Mouse (Mus musculus) limb, embryonic 15.5 days (tissue): ENCODE data around the gene Prkar1b. TPM values are rescaled to one million over a fixed set of nuclear protein-coding genes. Genes with fewer than 3 reads are reported as not detected.

Experiments
- ATAC-seq: fragments of 200-750 bp; cut with Nextera tagmentation; 2 replicates; pipeline ENCODE4 v1.8.0; 2017; ENCODE audit warnings: low read depth, moderate TSS enrichment; ENCODE audit not compliant: insufficient number of reproducible peaks, low FRiP score, low TSS enrichment
- H3K27ac ChIP-seq: fragments of 300-500 bp; sonication (generic); 2 replicates; pipeline ENCODE4 v1.5.1; 2015; ENCODE audit warnings: moderate library complexity, mild to moderate bottlenecking, inconsistent platforms
- H3K27me3 ChIP-seq: fragments of 300-500 bp; sonication (generic); 2 replicates; pipeline ENCODE4 v1.6.1; 2015; ENCODE audit warnings: inconsistent platforms
- H3K36me3 ChIP-seq: fragments of 300-500 bp; sonication (generic); 2 replicates; pipeline ENCODE4 v1.6.1; 2015; ENCODE audit warnings: inconsistent platforms
- H3K4me1 ChIP-seq: fragments of 300-500 bp; sonication (generic); 2 replicates; pipeline ENCODE4 v1.6.1; 2015; ENCODE audit warnings: inconsistent platforms
- H3K4me2 ChIP-seq: fragments of 300-500 bp; sonication (generic); 2 replicates; pipeline ENCODE4 v1.6.1; 2015; ENCODE audit warnings: mild to moderate bottlenecking, inconsistent platforms
- H3K4me3 ChIP-seq: fragments of 300-500 bp; sonication (generic); 2 replicates; pipeline ENCODE4 v1.5.1; 2015; ENCODE audit warnings: mild to moderate bottlenecking, inconsistent platforms
- H3K9ac ChIP-seq: fragments of 300-500 bp; sonication (generic); 2 replicates; pipeline ENCODE4 v1.6.1; 2015; ENCODE audit warnings: inconsistent platforms
- H3K9me3 ChIP-seq: fragments of 300-500 bp; sonication (generic); 2 replicates; pipeline ENCODE4 v1.6.1; 2016; ENCODE audit warnings: inconsistent platforms
- WGBS: fragments of 180-500 bp; shearing (Covaris S2); methylation state at CpG from one replicate; pipeline ENCODE4 v1.1.7; 2015; 5-methylcytosine and 5-hydroxymethylcytosine counted together
- polyA plus RNA-seq: library from polyadenylated mRNA; unstranded; fragments of >200 nt; fragmentation: Nextera tagmentation; extraction: Ambion mirVana; gene quantifications from 2 replicates; pipeline ENCODE4 v1.2.1, GENCODE M21; 2015

Gene Prkar1b
- polyA plus RNA-seq, 1 experiment from 2014 or later: 19.2 TPM

DNA sequence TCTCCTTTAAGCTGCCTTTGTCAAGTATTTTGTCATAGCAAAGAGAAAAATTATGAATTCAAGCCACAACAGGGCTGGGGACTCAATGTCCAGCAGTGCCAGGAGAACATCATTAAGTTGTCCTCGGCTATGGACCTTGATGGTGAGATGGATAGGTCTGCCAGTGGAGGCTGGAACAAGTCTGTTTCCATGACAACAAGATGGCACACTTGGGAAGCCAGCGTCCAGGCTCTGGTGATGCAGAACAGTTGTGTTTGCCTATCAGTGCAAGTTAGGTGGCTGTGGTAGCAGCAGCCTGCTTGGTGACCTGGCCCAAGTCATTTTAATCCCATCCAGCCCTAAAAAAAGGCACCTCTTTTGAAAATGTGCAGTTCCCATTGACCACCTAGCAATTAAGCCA lies 102.6 kb downstream of the Prkar1b start:
- H3K4me1 ChIP-seq: 0 out of 2 replicates have a peak, but pooled peaks cover 2% of the 10 kb centered on the region
- 63% methylated on average over 2 of the region's 2 CpGs for WGBS
- no peaks in the 10 kb centered on the region for H3K9me3 ChIP-seq

DNA sequence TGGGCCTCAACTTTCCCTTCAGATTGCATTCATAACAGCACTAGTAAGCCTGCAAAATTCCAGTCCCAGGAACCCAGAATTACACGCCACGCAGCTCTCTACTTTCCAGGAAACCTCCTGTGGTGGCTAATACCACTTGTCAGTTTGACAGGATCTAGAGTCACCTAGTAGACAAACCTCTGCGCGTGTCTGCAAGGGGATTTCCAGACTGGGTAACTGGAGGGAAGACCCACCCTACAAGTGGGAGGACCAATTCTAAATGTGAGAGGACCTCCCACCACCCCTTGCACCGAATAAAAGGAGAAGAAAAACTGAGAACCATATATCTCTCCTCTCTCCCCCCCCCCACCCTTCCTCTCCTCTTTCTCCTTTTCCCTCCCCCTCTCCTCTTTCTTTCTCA lies 103.2 kb downstream of the Prkar1b start:
- H3K4me3 ChIP-seq: no peak overlapping the region
- H3K4me1 ChIP-seq: 0 out of 2 replicates have a peak, but pooled peaks cover 2% of the 10 kb centered on the region
- H3K9ac ChIP-seq: no peak overlapping the region
- WGBS: 70% methylated on average over 5 of the region's 5 CpGs
- H3K27me3 ChIP-seq: no peaks in the 10 kb centered on the region
- no peaks in the 10 kb centered on the region for H3K9me3 ChIP-seq
- no peak overlapping the region for H3K4me2 ChIP-seq
- H3K36me3 ChIP-seq: no peaks in the 10 kb centered on the region
- ATAC-seq: no peak
- no peak overlapping the region for H3K27ac ChIP-seq

More for the DNA sequence above, 102.6 kb downstream of the Prkar1b start:
- no peak for ATAC-seq
- Histone ChIP-seq H3K27ac (no peak overlapping the region), H3K4me2 (no peak overlapping the region), H3K9ac (no peak overlapping the region), H3K36me3 (no peaks in the 10 kb centered on the region), H3K27me3 (no peaks in the 10 kb centered on the region), H3K4me3 (no peak overlapping the region)

DNA sequence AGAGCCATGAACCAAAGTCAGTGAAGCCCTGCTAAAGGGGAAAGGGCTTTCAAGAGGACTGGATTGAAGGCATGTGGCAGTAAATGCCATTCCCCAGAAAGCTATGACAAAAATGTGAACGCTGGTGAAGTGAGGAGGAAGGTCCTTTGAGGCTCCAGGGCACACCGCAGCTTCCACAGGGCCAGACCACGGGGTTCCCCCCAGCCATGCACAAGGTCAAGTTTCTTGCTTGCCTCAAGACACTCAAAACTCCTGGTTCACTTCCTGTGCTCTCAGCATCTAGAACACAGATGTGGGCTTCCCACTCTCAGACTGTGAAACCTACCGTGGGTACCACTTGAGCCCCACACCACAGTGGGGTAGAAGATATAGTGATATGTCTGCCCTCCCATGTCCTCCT lies 106.3 kb downstream of the Prkar1b start:
- no peak overlapping the region for H3K4me2 ChIP-seq
- no peak overlapping the region for H3K9ac ChIP-seq
- ATAC-seq: no peak
- no peak overlapping the region for H3K27ac ChIP-seq
- no peak overlapping the region for H3K4me3 ChIP-seq
- peaks cover 2% of the 10 kb centered on the region; the same call in 1 of the 2 replicates for H3K4me1 ChIP-seq
- no peaks in the 10 kb centered on the region for H3K27me3 ChIP-seq
- WGBS: 43% methylated on average over 4 of the region's 4 CpGs
- H3K9me3 ChIP-seq: no peaks in the 10 kb centered on the region
- H3K36me3 ChIP-seq: peaks cover 2% of the 10 kb centered on the region; the same call in 1 of the 2 replicates

DNA sequence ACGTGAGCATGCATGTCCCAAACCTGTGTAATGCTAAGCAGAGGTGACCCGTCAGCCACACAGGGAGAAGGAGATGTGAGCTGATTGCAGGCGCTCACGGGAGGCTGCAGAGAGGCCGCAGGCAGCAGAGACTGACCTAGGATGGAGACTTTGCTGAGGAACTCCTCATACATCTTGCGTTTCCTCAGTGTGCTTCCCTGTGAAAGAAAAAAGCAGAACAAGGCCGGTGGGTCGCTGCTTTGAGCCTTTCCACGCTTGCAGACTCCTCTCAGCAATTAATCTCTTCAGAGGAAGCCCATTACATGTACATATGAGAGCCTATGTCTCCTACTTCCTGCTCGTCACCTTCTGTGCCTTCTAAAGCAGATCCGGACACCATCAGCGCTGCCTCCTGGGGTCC lies 107.5 kb downstream of the Prkar1b start:
- Histone ChIP-seq H3K27ac (no peak overlapping the region), H3K4me1 (peaks cover 2% of the 10 kb centered on the region; the same call in 1 of the 2 replicates), H3K4me3 (no peak overlapping the region), H3K4me2 (no peak overlapping the region), H3K9ac (no peak overlapping the region), H3K27me3 (no peaks in the 10 kb centered on the region), H3K9me3 (no peaks in the 10 kb centered on the region), H3K36me3 (peaks cover 2% of the 10 kb centered on the region; the same call in 1 of the 2 replicates)
- WGBS: 76% methylated on average over 12 of the region's 12 CpGs
- no peak for ATAC-seq

DNA sequence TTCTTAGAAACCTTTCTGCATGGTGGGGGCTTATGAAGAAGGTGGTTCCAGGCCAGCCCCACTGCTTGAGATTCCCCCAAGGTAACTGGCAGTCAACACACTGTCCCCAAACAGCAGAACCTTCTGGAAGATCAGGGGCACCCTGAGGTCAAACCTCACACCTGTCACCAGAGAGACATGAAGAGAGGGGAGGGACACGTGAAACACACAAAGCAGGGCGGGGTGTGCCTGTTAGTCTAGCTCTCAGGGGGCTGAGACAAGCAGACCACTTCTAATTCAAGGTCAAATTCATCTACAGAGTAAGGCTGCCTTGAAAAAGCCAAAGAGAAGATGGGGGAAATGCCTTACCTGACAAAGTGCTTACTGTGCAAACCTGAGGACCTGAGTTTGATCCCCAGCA lies 114.6 kb downstream of the Prkar1b start:
- 64% methylated on average over 2 of the region's 2 CpGs for WGBS
- Histone ChIP-seq H3K4me3 (no peak overlapping the region), H3K4me1 (peaks cover 26% of the 10 kb centered on the region), H3K36me3 (peaks cover 2% of the 10 kb centered on the region; the same call in 1 of the 2 replicates), H3K4me2 (no peak overlapping the region), H3K27ac (no peak overlapping the region), H3K9ac (no peak overlapping the region), H3K9me3 (no peaks in the 10 kb centered on the region), H3K27me3 (no peaks in the 10 kb centered on the region)
- no peak for ATAC-seq

DNA sequence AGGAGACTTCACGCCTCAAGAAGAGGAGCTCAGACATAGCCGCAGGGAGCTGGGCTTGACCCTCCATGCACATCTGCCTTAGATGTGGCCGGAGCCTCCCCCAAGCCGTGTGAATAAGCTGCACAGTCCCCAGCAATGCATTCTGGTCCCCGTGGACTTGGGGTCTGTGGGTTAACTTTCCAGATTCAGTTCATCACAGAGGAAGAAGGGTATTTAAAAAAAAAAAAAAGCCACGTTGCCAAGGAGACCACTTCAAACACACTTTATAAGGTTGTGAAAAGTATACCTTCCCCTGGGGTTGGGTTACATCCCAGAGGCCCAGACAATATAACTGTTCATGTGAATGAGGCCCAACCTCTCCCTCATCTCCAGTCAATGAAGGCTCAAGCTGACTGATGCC lies 115.1 kb downstream of the Prkar1b start:
- no peak overlapping the region for H3K4me2 ChIP-seq
- H3K9ac ChIP-seq: no peak overlapping the region
- H3K4me3 ChIP-seq: no peak overlapping the region
- peak overlapping the region; percentile 14; the same call in 1 of the 2 replicates for H3K27ac ChIP-seq
- WGBS: 25% methylated on average over 6 of the region's 6 CpGs
- no peaks in the 10 kb centered on the region for H3K9me3 ChIP-seq
- H3K36me3 ChIP-seq: peaks cover 1% of the 10 kb centered on the region; the same call in 1 of the 2 replicates
- H3K4me1 ChIP-seq: peaks cover 27% of the 10 kb centered on the region
- no peaks in the 10 kb centered on the region for H3K27me3 ChIP-seq
- no peak for ATAC-seq

DNA sequence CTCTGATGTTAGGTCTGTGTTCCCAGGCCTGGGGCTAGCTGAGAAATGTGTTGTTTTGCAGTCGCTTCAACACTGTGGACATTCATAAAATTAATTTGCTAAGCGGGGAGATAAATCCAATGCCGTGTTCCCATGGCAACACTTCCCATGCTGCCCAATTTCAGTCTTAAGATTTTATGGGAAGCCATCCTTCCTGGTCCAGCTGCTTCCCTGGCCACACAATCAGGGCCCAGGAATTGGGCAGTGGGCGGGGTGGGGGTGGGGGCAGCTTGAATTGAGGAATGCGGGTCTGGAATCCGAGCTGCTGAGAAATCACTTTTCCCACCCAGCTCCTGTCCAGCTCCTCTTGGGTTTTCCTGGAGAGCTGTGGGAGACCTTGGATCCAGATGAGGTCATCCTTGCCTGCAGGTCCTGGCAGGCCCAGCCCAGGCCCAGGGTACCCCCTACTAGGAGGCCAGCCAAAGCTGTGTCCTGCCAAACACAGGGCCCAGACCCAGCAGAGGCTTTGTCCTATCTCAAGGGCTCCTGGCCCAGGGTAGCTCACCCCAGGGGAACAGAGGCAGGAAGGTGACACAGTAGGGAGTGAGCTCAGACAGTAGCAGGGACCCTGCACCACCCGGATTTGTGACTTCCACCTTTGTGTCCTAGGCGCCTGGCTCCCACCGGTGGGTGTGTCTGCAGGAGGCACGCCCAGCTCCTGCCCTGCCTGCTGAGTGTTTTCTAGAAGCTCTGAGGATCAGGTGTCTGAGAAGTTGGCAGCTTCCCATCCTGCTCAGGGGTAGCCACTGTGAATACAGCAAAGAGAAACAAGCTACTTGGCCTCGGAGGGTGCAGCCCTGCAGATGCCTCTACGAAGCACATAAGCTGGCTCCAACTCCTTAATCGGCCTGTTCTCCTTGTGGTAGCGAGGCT lies 116.1 kb downstream of the Prkar1b start:
- Histone ChIP-seq H3K4me3 (no peak overlapping the region), H3K27me3 (no peaks in the 10 kb centered on the region), H3K27ac (peak overlapping the region; percentile 69), H3K4me2 (no peak overlapping the region), H3K36me3 (no peaks in the 10 kb centered on the region), H3K9me3 (no peaks in the 10 kb centered on the region), H3K9ac (no peak overlapping the region), H3K4me1 (peaks cover 27% of the 10 kb centered on the region)
- ATAC-seq: peak; percentile 71
- 27% methylated on average over 14 of the region's 14 CpGs for WGBS

DNA sequence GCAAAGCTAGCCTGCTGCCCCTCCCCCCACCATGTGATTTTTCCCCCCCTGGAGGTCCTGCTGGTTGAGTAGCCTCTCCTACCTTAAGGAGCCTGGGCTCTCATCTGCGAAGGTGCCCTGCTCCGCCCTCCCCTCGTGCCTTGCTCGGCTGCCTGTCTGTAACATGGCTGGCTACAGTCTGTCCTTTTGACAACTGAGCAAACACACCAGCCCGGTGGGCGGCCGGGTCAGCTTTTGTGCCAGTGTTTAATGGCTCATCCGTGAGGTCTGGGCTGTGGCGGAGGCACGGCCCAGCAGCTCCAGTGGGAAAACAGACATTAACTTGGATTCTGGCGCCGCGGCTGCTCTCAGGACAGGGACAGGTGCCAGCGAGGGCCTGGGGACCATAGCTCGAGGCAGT lies 122.2 kb downstream of the Prkar1b start:
- Histone ChIP-seq H3K9ac (no peak overlapping the region), H3K27me3 (no peaks in the 10 kb centered on the region), H3K27ac (no peak overlapping the region), H3K4me1 (peaks cover 7% of the 10 kb centered on the region), H3K4me2 (no peak overlapping the region), H3K9me3 (no peaks in the 10 kb centered on the region), H3K36me3 (no peaks in the 10 kb centered on the region), H3K4me3 (no peak overlapping the region)
- no peak for ATAC-seq
- WGBS: 52% methylated on average over 15 of the region's 15 CpGs

DNA sequence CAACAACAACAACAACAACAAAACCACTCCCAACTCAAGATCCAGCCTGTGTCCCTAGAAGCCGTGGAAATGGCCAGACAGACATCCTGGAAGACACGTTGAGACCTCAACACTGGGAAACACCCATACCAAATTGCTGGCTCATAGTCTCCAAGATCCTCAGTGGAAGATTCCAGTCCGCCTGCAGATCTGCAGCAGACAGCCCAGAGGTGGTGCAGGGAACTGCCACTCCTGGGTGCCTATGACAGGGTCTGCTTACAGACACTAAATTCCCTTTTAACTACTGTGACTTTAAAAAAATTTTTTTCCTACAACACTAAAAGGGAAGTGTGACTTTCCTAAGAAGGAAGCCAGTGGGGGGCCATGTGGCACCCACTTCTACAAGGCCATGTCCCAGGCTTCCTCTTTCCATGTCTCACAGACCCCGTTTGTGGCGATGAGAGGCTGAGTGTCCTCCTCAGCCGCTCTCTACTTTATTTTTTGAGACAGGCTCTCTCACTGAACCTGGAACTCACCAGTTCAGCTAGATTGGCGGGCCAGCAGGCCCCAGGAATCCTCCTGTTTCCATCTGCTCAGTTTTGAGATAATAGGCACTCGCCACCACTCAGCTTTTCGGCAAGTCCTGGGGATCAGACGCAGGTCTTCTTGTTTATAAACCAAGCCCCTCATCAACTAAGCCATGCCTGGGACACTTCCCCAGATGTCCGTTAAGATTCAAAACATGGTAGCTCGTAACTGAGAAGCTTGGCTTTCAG lies 125.3 kb downstream of the Prkar1b start:
- Histone ChIP-seq H3K4me2 (no peak overlapping the region), H3K4me3 (no peak overlapping the region), H3K27me3 (no peaks in the 10 kb centered on the region), H3K9me3 (no peaks in the 10 kb centered on the region), H3K36me3 (0 out of 2 replicates have a peak, but pooled peaks cover 2% of the 10 kb centered on the region), H3K9ac (no peak overlapping the region), H3K27ac (no peak overlapping the region), H3K4me1 (peaks cover 3% of the 10 kb centered on the region; the same call in 1 of the 2 replicates)
- 54% methylated on average over 12 of the region's 12 CpGs for WGBS
- no peak for ATAC-seq

DNA sequence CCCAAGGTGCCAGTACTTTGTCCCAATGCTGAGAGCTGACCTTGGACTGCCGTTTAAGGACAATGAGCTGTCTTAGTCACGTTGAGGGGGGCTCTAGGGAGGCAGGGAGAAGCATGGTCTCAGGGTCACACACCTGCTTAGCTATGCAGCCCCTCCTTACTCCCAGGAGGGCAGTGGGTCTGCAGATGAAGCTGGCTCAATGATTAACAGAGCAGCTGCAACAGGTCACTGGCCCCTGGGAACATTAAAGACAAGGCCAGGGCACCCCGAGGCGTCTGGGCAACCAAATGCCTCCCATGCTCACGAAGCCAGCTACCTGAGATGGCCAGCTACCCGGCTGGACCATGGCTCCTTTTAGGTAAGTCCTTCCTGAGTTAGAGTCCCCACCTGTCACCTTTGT lies 129.2 kb downstream of the Prkar1b start:
- H3K4me3 ChIP-seq: no peak overlapping the region
- WGBS: 73% methylated on average over 6 of the region's 6 CpGs
- ATAC-seq: no peak

DNA sequence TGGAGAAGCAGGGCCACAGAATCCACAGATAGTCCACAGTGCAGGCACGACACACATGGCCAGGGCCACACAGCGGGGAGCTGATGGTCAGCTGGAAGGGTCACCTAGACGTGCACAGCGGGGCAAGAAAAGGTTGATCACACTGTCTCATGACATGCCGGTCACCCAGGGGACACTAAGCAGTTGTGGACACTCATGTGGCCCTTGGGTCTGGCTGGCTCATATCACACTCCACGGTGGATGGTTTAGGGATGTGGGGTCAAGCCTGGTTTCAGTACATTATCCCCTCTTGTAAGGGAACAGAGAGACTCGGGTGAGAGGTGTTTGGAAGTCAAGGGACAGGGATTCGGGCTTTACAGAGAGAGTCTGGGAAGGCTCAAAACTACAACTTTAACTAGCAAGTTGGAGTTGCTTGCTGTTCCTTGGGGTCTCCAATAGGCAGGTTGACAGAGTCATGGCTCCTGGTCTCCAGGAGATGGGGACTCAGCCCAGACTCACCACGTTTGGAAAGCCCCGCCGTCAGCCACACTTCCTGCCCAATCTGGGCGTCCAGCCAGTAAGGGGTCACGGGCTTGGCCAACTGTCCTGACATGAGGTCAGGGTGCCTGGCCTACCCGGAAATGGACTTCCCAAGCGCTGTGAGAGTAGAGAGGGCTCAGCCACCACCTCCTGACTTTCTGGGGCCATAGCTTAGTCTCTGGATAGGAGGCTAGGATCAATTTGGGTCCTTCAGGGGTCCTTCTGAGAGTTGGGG lies 132.3 kb downstream of the Prkar1b start:
- ATAC-seq: no peak
- Histone ChIP-seq H3K36me3 (0 out of 2 replicates have a peak, but pooled peaks cover 6% of the 10 kb centered on the region), H3K9ac (no peak overlapping the region), H3K27me3 (no peaks in the 10 kb centered on the region), H3K4me1 (no peaks in the 10 kb centered on the region), H3K9me3 (no peaks in the 10 kb centered on the region), H3K4me2 (no peak overlapping the region), H3K27ac (no peak overlapping the region), H3K4me3 (no peak overlapping the region)
- WGBS: 73% methylated on average over 15 of the region's 15 CpGs

More for the DNA sequence above, 129.2 kb downstream of the Prkar1b start:
- H3K4me2 ChIP-seq: no peak overlapping the region
- H3K9me3 ChIP-seq: no peaks in the 10 kb centered on the region
- H3K27me3 ChIP-seq: no peaks in the 10 kb centered on the region
- H3K9ac ChIP-seq: no peak overlapping the region
- no peak overlapping the region for H3K27ac ChIP-seq
- 0 out of 2 replicates have a peak, but pooled peaks cover 6% of the 10 kb centered on the region for H3K36me3 ChIP-seq
- no peaks in the 10 kb centered on the region for H3K4me1 ChIP-seq
